Mouse (Mus musculus) lung, embryonic 16.5 days (tissue): ENCODE measurements around the gene Tbx1. TPM values are rescaled to one million over a fixed set of nuclear protein-coding genes. Genes with fewer than 3 reads are reported as not detected.

ENCODE experiments used
- ATAC-seq: fragments of 200-750 bp; cut with Nextera tagmentation; 2 replicates; pipeline ENCODE4 v1.8.0; 2017; ENCODE audit warnings: low read depth, mild to moderate bottlenecking, moderate library complexity
- H3K27ac ChIP-seq: fragments of 300-500 bp; sonication (generic); 2 replicates; pipeline ENCODE4 v1.5.1; 2014; ENCODE audit warnings: mild to moderate bottlenecking, control low read depth, low read length
- H3K27me3 ChIP-seq: fragments of 300-500 bp; sonication (generic); 2 replicates; pipeline ENCODE4 v1.6.1; 2014; ENCODE audit warnings: low read depth, low read length, mixed read lengths; ENCODE audit not compliant: control insufficient read depth, insufficient read depth
- H3K36me3 ChIP-seq: fragments of 300-500 bp; sonication (generic); 2 replicates; pipeline ENCODE4 v1.6.1; 2014; ENCODE audit warnings: low read length; ENCODE audit not compliant: control insufficient read depth, insufficient read depth
- H3K4me1 ChIP-seq: fragments of 300-500 bp; sonication (generic); replicated peaks from 2 replicates; pipeline ENCODE4 v1.6.1; 2014; ENCODE audit warnings: low read length, mixed read lengths; ENCODE audit not compliant: control insufficient read depth, insufficient read depth
- H3K4me2 ChIP-seq: fragments of 300-500 bp; sonication (generic); 2 replicates; pipeline ENCODE4 v1.6.1; 2014; ENCODE audit warnings: low read depth, low read length, control low read depth
- H3K4me3 ChIP-seq: fragments of 300-500 bp; sonication (generic); 2 replicates; pipeline ENCODE4 v1.5.1; 2014; ENCODE audit warnings: mild to moderate bottlenecking, low read length, control low read depth
- H3K9ac ChIP-seq: fragments of 300-500 bp; sonication (generic); 2 replicates; pipeline ENCODE4 v1.6.1; 2014; ENCODE audit warnings: low read length, control low read depth
- H3K9me3 ChIP-seq: fragments of 300-500 bp; sonication (generic); 2 replicates; pipeline ENCODE4 v1.6.1; 2016; ENCODE audit warnings: low read length; ENCODE audit not compliant: control insufficient read depth
- WGBS: fragments of 180-500 bp; shearing (Covaris S2); extraction: QIAGEN DNeasy Blood & Tissue Kit; methylation state at CpG from one replicate; pipeline ENCODE4 v1.1.7; 2014; 5-methylcytosine and 5-hydroxymethylcytosine counted together
- polyA plus RNA-seq: library from polyadenylated mRNA; unstranded; fragments of >200 nt; fragmentation: Nextera tagmentation; extraction: Ambion mirVana; gene quantifications from 2 replicates; pipeline ENCODE4 v1.2.1, GENCODE M21; 2015

The Tbx1 gene
- polyA plus RNA-seq, 1 experiment from 2014 or later = 5.5 TPM

- no peak for ATAC-seq
- Histone ChIP-seq H3K36me3 (no peaks in the 10 kb centered on the region), H3K27me3 (peaks cover 95% of the 10 kb centered on the region), H3K4me1 (peaks cover 34% of the 10 kb centered on the region), H3K9ac (peak overlapping the region; percentile 73), H3K4me3 (peak overlapping the region; percentile 63), H3K9me3 (no peaks in the 10 kb centered on the region), H3K27ac (peak overlapping the region; percentile 66), H3K4me2 (peak overlapping the region; percentile 90)
- WGBS = 7% methylated on average over 64 of the region's 83 CpGs
These were observed 4.2 kb downstream of the Tbx1 start for GRCm38 (mm10) chr16:18586076-18586905.

- Histone ChIP-seq H3K4me2 (peak overlapping the region; percentile 90), H3K4me3 (peak overlapping the region; percentile 63), H3K4me1 (peaks cover 32% of the 10 kb centered on the region), H3K9ac (peak overlapping the region; percentile 73), H3K27ac (peak overlapping the region; percentile 32), H3K27me3 (peaks cover 95% of the 10 kb centered on the region), H3K9me3 (no peaks in the 10 kb centered on the region), H3K36me3 (no peaks in the 10 kb centered on the region)
- no peak for ATAC-seq
- WGBS = 30% methylated on average over 10 of the region's 10 CpGs
These were observed 4.8 kb downstream of the Tbx1 start for GRCm38 (mm10) chr16:18585676-18586075.

DNA sequence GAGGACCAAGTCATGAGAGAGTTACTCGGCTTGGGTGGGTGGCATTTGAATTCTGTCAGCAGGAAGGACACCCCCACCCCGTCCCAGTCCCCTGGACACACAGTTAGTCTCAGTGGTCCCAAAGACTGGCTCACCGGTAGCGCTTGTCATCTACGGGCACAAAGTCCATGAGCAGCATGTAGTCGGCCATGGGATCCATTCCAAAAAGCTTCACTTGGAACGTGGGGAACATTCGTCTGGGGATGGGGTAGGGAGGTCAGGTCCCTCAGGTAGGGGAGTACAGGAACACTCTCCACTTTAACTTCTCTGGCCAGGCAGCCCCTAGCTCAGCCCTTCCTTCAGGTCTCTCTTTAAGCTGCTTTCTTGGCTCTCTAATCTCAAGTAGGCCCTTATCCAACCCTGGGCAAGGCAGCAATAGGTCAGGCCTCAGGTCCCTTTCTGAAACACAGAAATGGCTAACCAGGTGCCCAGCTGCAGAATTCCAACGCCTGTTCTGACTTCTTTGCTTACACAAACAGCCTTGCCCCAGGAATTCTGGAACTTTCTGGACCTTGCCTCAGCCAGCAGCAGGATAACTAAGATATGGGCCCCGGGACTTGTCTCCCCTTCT, 5.5 kb downstream of the Tbx1 start:
- H3K36me3 ChIP-seq = no peaks in the 10 kb centered on the region
- 38% methylated on average over 10 of the region's 10 CpGs for WGBS
- H3K27ac ChIP-seq = peak overlapping the region; percentile 32
- H3K4me3 ChIP-seq = peak overlapping the region; percentile 63
- H3K27me3 ChIP-seq = peaks cover 96% of the 10 kb centered on the region
- no peak for ATAC-seq
- H3K9me3 ChIP-seq = no peaks in the 10 kb centered on the region
- peaks cover 32% of the 10 kb centered on the region for H3K4me1 ChIP-seq
- peak overlapping the region; percentile 90 for H3K4me2 ChIP-seq
- H3K9ac ChIP-seq = peak overlapping the region; percentile 73

GRCm38 (mm10) chr16:18583673-18584357, 6.7 kb downstream of the Tbx1 start:
- Histone ChIP-seq H3K4me2 (peak overlapping the region; percentile 90), H3K9me3 (no peaks in the 10 kb centered on the region), H3K4me3 (no peak overlapping the region), H3K27ac (no peak overlapping the region), H3K27me3 (peaks cover 89% of the 10 kb centered on the region), H3K4me1 (peaks cover 32% of the 10 kb centered on the region), H3K36me3 (no peaks in the 10 kb centered on the region), H3K9ac (no peak overlapping the region)
- WGBS = 54% methylated on average over 10 of the region's 10 CpGs
- no peak for ATAC-seq

GRCm38 (mm10) chr16:18583169-18583568, 7.3 kb downstream of the Tbx1 start:
- Histone ChIP-seq H3K27me3 (peaks cover 83% of the 10 kb centered on the region), H3K4me2 (no peak overlapping the region), H3K36me3 (no peaks in the 10 kb centered on the region), H3K4me1 (peaks cover 28% of the 10 kb centered on the region), H3K4me3 (no peak overlapping the region), H3K9me3 (no peaks in the 10 kb centered on the region), H3K27ac (no peak overlapping the region), H3K9ac (no peak overlapping the region)
- WGBS = 46% methylated on average over 10 of the region's 10 CpGs
- no peak for ATAC-seq

GRCm38 (mm10) chr16:18582426-18583148, 7.9 kb downstream of the Tbx1 start:
- Histone ChIP-seq H3K4me2 (peak overlapping the region; percentile 73), H3K4me1 (peaks cover 24% of the 10 kb centered on the region), H3K27ac (no peak overlapping the region), H3K27me3 (peaks cover 77% of the 10 kb centered on the region), H3K9me3 (no peaks in the 10 kb centered on the region), H3K9ac (peak overlapping the region; percentile 52), H3K4me3 (peak overlapping the region; percentile 45), H3K36me3 (no peaks in the 10 kb centered on the region)
- WGBS = 5% methylated on average over 53 of the region's 67 CpGs
- no peak for ATAC-seq

DNA sequence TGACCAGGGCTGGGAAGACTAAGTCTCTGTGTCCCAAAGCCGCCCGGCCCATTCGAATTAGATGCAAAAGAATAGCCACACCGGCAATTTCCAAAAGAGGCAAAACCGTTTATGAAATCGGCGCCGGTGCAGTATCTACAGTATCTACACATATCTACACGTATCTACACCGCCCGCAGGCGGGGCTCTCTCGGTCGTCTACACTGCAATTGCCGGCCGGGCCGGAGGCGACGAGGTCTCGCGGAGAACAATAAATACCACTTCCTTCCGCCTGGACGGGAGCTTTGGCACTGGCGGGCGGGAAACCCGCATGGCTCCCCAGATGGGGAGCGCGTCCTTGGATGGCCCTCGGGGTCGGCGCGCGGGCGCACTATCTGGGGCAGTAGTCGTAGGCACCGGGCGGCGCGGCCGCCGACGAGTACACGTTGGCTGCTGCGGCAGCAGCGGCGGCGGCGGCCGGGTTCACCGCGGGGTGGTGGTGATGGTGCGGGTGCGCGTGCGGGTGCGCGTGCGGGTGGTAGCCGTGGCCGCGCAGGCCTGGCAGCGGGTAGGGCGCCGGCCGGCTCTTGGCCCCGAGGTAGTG, 8.8 kb downstream of the Tbx1 start:
- H3K9me3 ChIP-seq = no peaks in the 10 kb centered on the region
- H3K27me3 ChIP-seq = peaks cover 72% of the 10 kb centered on the region
- peak overlapping the region; percentile 52 for H3K9ac ChIP-seq
- peak overlapping the region; percentile 45 for H3K4me3 ChIP-seq
- no peak overlapping the region for H3K27ac ChIP-seq
- peak; percentile 15; the same call in 1 of the 2 replicates for ATAC-seq
- WGBS = 2% methylated on average over 66 of the region's 66 CpGs
- no peaks in the 10 kb centered on the region for H3K36me3 ChIP-seq
- peaks cover 24% of the 10 kb centered on the region for H3K4me1 ChIP-seq
- H3K4me2 ChIP-seq = peak overlapping the region; percentile 73

GRCm38 (mm10) chr16:18581050-18581622, 9.3 kb downstream of the Tbx1 start:
- H3K4me3 ChIP-seq = peak overlapping the region; percentile 45
- H3K9me3 ChIP-seq = no peaks in the 10 kb centered on the region
- H3K4me2 ChIP-seq = peak overlapping the region; percentile 73
- no peak; the same call in 1 of the 2 replicates for ATAC-seq
- H3K9ac ChIP-seq = peak overlapping the region; percentile 52
- 13% methylated on average over 21 of the region's 21 CpGs for WGBS
- peaks cover 19% of the 10 kb centered on the region for H3K4me1 ChIP-seq
- H3K36me3 ChIP-seq = no peaks in the 10 kb centered on the region
- no peak overlapping the region for H3K27ac ChIP-seq
- peaks cover 66% of the 10 kb centered on the region for H3K27me3 ChIP-seq
